Mouse (Mus musculus) CH12.LX (cell line): ENCODE measurements around the gene Ms4a6b.
"Not testable (repeated sequence)": the region's sequence is repeated elsewhere in the genome, so short reads cannot be mapped to it uniquely, and the experiment has no call there.

Experiments used
- CTCF ChIP-seq, 2 experiments: IDR thresholded peaks in 1 of 2; conservative IDR thresholded peaks in 1 of 2; 2 replicates each; pipeline ENCODE4 v1.5.1; 2011 to 2012; ENCODE audit warnings: low read depth in 2 of 2, low read length in 2 of 2, improper control_type of control experiment in 1 of 2, inconsistent platforms in 1 of 2, mild to moderate bottlenecking in 1 of 2, moderate library complexity in 1 of 2
- E2F4 ChIP-seq: IDR thresholded peaks from 2 replicates; pipeline ENCODE4 v1.6.1; 2011; ENCODE audit warnings: low read depth, low read length, improper control_type of control experiment; ENCODE audit not compliant: insufficient replicate concordance
- MAFK ChIP-seq: IDR thresholded peaks from 2 replicates; pipeline ENCODE4 v1.6.1; 2011; ENCODE audit warnings: low read length, improper control_type of control experiment; ENCODE audit not compliant: insufficient replicate concordance
- POLR2A ChIP-seq: IDR thresholded peaks from 2 replicates; pipeline ENCODE4 v1.6.1; 2011; ENCODE audit warnings: low read depth, mild to moderate bottlenecking, improper control_type of control experiment, low read length
- POLR2AphosphoS2 ChIP-seq: IDR thresholded peaks from 2 replicates; pipeline ENCODE4 v1.6.1; 2011; ENCODE audit warnings: low read depth, low read length, improper control_type of control experiment

DNA sequence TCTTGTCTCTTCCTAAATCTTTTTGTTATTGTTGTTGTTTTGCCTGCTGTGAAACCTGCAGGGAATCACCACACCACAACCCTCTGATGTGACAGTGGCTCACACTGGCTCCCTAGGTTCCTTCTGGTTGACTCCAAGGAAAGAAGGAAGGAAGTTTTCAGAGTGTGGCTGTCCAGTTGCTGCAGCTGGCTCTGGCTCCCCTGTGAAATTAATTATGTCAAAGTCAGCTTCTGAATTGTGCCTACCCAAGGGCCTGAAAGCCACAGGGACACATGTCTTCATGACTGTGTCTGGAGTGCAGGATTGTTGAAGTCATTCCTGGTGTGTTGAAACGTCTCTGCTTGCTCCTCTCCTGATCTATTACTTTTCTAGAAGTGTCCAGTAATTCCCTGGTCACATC, 48.0 kb upstream of the Ms4a6b start:
- not testable (repeated sequence) for TF ChIP-seq POLR2A; E2F4; MAFK; CTCF (conservative IDR thresholded peaks at IDR 0.05 in 1 of 2, IDR thresholded peaks at IDR 0.05 in 1 of 2; ENCODE audit: low read depth in 2 of 2, low read length in 2 of 2); POLR2AphosphoS2
